Mouse (Mus musculus) WW6 (cell line): ENCODE data around the gene Grin2b.
A peak's percentile ranks its signal among the peaks of the same experiment; 100 is the strongest.

Experiments used
- DNase-seq: peaks from one replicate; pipeline ENCODE4 v3.0.0-alpha.2; 2013; ENCODE audit warnings: low read depth, low spot score

Grin2b gene

GRCm38 (mm10) chr6:136010290-136011037 lies 162.8 kb downstream of the Grin2b start:
- DNase-seq: no peak

- DNase-seq: no peak
Measured at GRCm38 (mm10) chr6:136008120-136008519, 165.2 kb downstream of the Grin2b start.

GRCm38 (mm10) chr6:135994691-135995090 lies 178.6 kb downstream of the Grin2b start:
- no peak for DNase-seq

GRCm38 (mm10) chr6:135993897-135994296 lies 179.4 kb downstream of the Grin2b start:
- DNase-seq: no peak

GRCm38 (mm10) chr6:135993378-135993777 lies 179.9 kb downstream of the Grin2b start:
- DNase-seq: no peak

GRCm38 (mm10) chr6:135976106-135976505 lies 197.2 kb downstream of the Grin2b start:
- no peak for DNase-seq

- no peak for DNase-seq
Measured at GRCm38 (mm10) chr6:135972481-135972880, 200.8 kb downstream of the Grin2b start.

GRCm38 (mm10) chr6:135971481-135971880 lies 201.8 kb downstream of the Grin2b start:
- no peak for DNase-seq

GRCm38 (mm10) chr6:135970716-135971318 lies 202.5 kb downstream of the Grin2b start:
- DNase-seq: no peak

GRCm38 (mm10) chr6:135961766-135962165 lies 211.5 kb downstream of the Grin2b start:
- no peak for DNase-seq

GRCm38 (mm10) chr6:135959629-135960028 lies 213.7 kb downstream of the Grin2b start:
- no peak for DNase-seq

- DNase-seq: no peak
Measured at GRCm38 (mm10) chr6:135951666-135952065, 221.6 kb downstream of the Grin2b start.

- no peak for DNase-seq
Measured at GRCm38 (mm10) chr6:135945511-135945910, 227.8 kb downstream of the Grin2b start.

- DNase-seq: no peak
Measured at GRCm38 (mm10) chr6:135944358-135944757, 229.0 kb downstream of the Grin2b start.

- no peak for DNase-seq
Measured at GRCm38 (mm10) chr6:135943121-135943617, 230.1 kb downstream of the Grin2b start.

GRCm38 (mm10) chr6:135932924-135933323 lies 240.4 kb downstream of the Grin2b start:
- DNase-seq: no peak

GRCm38 (mm10) chr6:135932400-135932920 lies 240.9 kb downstream of the Grin2b start:
- DNase-seq: no peak

GRCm38 (mm10) chr6:135917676-135918075 lies 255.6 kb downstream of the Grin2b start:
- DNase-seq: no peak

GRCm38 (mm10) chr6:135914608-135915007 lies 258.7 kb downstream of the Grin2b start:
- no peak for DNase-seq

- DNase-seq: no peak
Measured at GRCm38 (mm10) chr6:135912114-135912513, 261.2 kb downstream of the Grin2b start.

- DNase-seq: no peak
Measured at GRCm38 (mm10) chr6:135911131-135911530, 262.2 kb downstream of the Grin2b start.

GRCm38 (mm10) chr6:135907540-135908320 lies 265.6 kb downstream of the Grin2b start:
- peak; percentile 73 for DNase-seq
